Mouse (Mus musculus) bone marrow macrophage, adult 2 months (primary cell): ENCODE results near the gene Ralgapa2. TPM values are rescaled to one million over a fixed set of nuclear protein-coding genes. Genes with fewer than 3 reads are reported as not detected.

Experiments used
- H3K27ac ChIP-seq: 2 replicates; pipeline ENCODE4 v1.5.1; 2012; ENCODE audit warnings: low read depth, low read length; ENCODE audit not compliant: insufficient read depth
- H3K4me1 ChIP-seq: 2 replicates; pipeline ENCODE4 v1.6.1; 2012; ENCODE audit warnings: low read length; ENCODE audit not compliant: control insufficient read depth, insufficient read depth
- H3K4me3 ChIP-seq: 2 replicates; pipeline ENCODE4 v1.5.1; 2012; ENCODE audit warnings: mild to moderate bottlenecking, low read length, moderate library complexity; ENCODE audit not compliant: insufficient read depth
- CTCF ChIP-seq: IDR thresholded peaks from 2 replicates; pipeline ENCODE4 v1.5.1; 2012; ENCODE audit warnings: low read depth, mild to moderate bottlenecking, low read length, moderate library complexity
- POLR2A ChIP-seq: IDR thresholded peaks from 2 replicates; pipeline ENCODE4 v1.6.1; 2012; ENCODE audit warnings: mild to moderate bottlenecking, low read depth, low read length, borderline replicate concordance
- polyA plus RNA-seq: library from polyadenylated mRNA; stranded (reverse); fragments of >200 nt; gene quantifications from 2 replicates; pipeline ENCODE4 v1.2.4, GENCODE M21; 2012; ENCODE audit not compliant: missing spikeins, insufficient read depth, insufficient read length

Ralgapa2 gene
- polyA plus RNA-seq, 1 experiment = 9.1 TPM

DNA sequence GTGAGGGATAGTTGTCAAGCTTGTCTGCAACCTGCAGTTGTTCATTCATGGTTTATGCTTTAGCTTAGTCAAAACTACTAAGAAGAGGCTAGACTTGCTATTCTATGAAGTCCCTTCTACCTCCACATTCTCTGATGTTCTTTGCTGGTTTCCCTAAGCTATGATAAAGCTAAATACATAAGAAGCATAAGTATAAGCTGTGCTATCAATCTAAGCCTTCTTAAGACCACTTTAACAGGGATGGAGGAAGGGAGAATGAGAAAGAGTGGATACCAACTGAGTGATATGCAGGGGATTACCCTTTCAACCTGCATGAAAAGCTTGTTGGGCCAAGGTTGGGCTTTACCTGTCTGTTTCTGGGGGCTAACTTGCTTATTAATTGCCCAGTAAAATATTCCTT, 256.5 kb downstream of the Ralgapa2 start:
- Histone ChIP-seq H3K27ac (no peak overlapping the region), H3K4me3 (no peak overlapping the region), H3K4me1 (peaks cover 2% of the 10 kb centered on the region; the same call in 1 of the 2 replicates)
- TF ChIP-seq CTCF (no peak), POLR2A (no peak)

DNA sequence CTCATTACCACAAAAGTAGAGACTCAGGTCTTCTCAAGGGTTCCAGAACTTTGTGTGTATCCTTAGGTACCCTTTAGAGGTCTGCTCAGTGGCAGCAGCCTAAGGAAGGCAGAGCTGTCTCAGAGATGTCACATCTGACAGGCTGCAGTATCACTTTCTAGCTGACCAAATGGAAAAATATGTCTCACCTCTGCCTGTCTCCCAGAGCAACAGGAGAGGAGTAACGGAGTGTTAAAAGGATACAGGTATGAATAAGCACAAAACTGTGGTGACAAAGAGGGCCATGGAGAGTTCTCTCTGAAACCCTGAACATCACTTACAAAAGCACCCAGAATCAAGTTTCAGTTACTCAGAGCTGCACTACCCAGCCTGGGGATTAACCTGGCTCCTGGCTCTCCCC, 257.8 kb downstream of the Ralgapa2 start:
- Histone ChIP-seq H3K27ac (no peak overlapping the region), H3K4me3 (no peak overlapping the region), H3K4me1 (peaks cover 2% of the 10 kb centered on the region; the same call in 1 of the 2 replicates)
- TF ChIP-seq CTCF (no peak), POLR2A (no peak)

- no peaks in the 10 kb centered on the region for H3K4me1 ChIP-seq
- no peak overlapping the region for H3K27ac ChIP-seq
- TF ChIP-seq POLR2A = no peak
- no peak for TF ChIP-seq CTCF
- no peak overlapping the region for H3K4me3 ChIP-seq
Observed at GRCm38 (mm10) chr2:146250236-146250904, 261.8 kb downstream of the Ralgapa2 start.

- no peaks in the 10 kb centered on the region for H3K4me1 ChIP-seq
- no peak overlapping the region for H3K4me3 ChIP-seq
- TF ChIP-seq POLR2A (no peak), CTCF (no peak)
- H3K27ac ChIP-seq = no peak overlapping the region
Observed at GRCm38 (mm10) chr2:146249033-146249432, 263.1 kb downstream of the Ralgapa2 start.

DNA sequence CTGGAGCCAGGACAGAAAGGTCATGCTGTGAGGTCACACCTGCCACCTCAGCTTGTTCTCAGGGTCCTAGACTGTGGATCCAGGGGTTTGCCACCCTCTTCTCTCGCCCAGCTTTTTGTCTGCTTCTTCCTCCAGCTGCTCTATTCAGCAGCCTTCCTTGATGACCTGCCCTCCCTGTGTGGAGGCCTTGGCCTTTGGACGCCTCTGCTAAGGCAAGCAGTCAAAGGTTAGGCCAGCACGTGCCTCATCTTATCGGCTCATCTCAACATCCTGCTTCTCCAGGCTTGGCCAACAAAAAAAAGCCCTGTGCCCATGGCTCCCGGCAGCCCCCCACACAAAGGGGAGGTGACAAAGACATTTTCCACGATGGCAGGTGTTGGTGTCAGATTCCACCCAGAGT, 264.6 kb downstream of the Ralgapa2 start:
- Histone ChIP-seq H3K27ac (no peak overlapping the region), H3K4me3 (no peak overlapping the region), H3K4me1 (no peaks in the 10 kb centered on the region)
- TF ChIP-seq CTCF = no peak
- no peak for TF ChIP-seq POLR2A

GRCm38 (mm10) chr2:146246409-146247075, 265.6 kb downstream of the Ralgapa2 start:
- Histone ChIP-seq H3K4me1 (no peaks in the 10 kb centered on the region), H3K4me3 (no peak overlapping the region), H3K27ac (no peak overlapping the region)
- no peak for TF ChIP-seq CTCF
- TF ChIP-seq POLR2A = no peak

DNA sequence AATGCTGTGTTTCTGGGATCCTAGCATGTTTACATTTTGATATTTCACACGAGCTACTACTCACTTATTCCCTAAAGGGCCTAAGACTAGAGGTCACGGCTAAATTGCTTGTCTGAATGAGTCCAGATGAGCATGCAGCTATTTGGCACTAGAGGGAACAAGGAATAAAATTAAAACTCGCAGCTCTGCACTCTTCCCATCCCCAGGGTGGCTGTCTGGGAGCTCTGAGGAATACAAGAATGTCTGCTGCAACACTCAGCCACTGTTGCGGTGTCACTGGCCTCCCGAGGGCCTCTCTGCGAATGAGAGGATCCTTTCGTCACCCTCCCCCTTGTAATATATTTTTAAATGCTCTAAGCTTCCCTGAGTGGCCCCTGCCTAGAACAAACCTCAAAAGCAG, 266.7 kb downstream of the Ralgapa2 start:
- Histone ChIP-seq H3K4me3 (no peak overlapping the region), H3K27ac (no peak overlapping the region), H3K4me1 (no peaks in the 10 kb centered on the region)
- TF ChIP-seq POLR2A (no peak), CTCF (no peak)

GRCm38 (mm10) chr2:146244049-146244448, 268.1 kb downstream of the Ralgapa2 start:
- no peak overlapping the region for H3K4me3 ChIP-seq
- no peak for TF ChIP-seq CTCF
- no peak overlapping the region for H3K27ac ChIP-seq
- no peaks in the 10 kb centered on the region for H3K4me1 ChIP-seq

- Histone ChIP-seq H3K27ac (no peak overlapping the region), H3K4me1 (no peaks in the 10 kb centered on the region), H3K4me3 (no peak overlapping the region)
- TF ChIP-seq POLR2A = no peak
Observed at GRCm38 (mm10) chr2:146239196-146239747, 272.9 kb downstream of the Ralgapa2 start.

DNA sequence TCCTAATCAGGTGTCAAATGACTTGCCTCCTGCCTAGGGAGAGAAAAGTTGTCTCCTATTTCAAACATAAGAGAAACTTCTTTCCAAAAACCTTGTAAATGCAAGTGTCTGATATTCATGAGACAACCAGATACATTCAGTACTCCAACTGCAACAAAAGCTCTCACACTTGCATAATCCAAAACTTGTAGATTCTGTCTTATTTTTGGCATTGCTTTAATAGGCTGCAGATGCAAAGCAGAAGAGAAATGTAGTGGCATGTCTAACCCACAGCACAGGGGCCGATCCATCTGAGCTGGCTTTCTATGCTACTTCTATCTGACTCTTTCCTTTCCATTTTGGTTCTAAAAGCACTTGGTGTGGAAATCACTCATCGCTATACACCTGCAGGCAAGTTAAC, 280.7 kb downstream of the Ralgapa2 start:
- no peaks in the 10 kb centered on the region for H3K4me1 ChIP-seq
- TF ChIP-seq CTCF = no peak
- TF ChIP-seq POLR2A = no peak
- H3K27ac ChIP-seq = no peak overlapping the region
- H3K4me3 ChIP-seq = no peak overlapping the region
